ENCODE assay signal across 16 mouse cellular contexts in genomic region chr12:44515066-44515465, GRCm38 (mm10).
A peak's percentile ranks its signal among the peaks of the same experiment; 100 is the strongest.
DNase-seq lines count a peak whose midpoint lies in the region; ATAC-seq lines count a peak whose summit lies in the region.
"Had no signal": no experiment of that assay in that cellular context is flagged by ENCODE, and none has a peak within 500 bp of the region (broad histone marks: within the 10 kb centered on the region; RNA-seq: fewer than 3 reads in every experiment).

No protein-coding gene starts in this region.

- WGBS in forebrain, embryonic 15.5 days = 45% methylated on average over 4 of the region's 4 CpGs
- 84% methylated on average over 4 of the region's 4 CpGs for WGBS in forebrain, embryonic 10.5 days
- 34% methylated on average over 4 of the region's 4 CpGs for WGBS in hindbrain, embryonic 16.5 days

- no peak overlapping the region for H3K4me3 ChIP-seq in forebrain, embryonic 15.5 days
- no peak overlapping the region for H3K4me3 ChIP-seq in forebrain, embryonic 10.5 days
- H3K4me3 ChIP-seq in hindbrain, embryonic 16.5 days (ENCODE audit: low read length) = no peak overlapping the region
- H3K4me3 ChIP-seq: gastrocnemius, adult 2 months; heart, embryonic 10.5 days; left cerebral cortex, adult 2 months; lung, embryonic 15.5 days; myocyte had no signal

- no peak overlapping the region for H3K9ac ChIP-seq in forebrain, embryonic 15.5 days (replicated peaks)
- no peak overlapping the region for H3K9ac ChIP-seq in hindbrain, embryonic 16.5 days (ENCODE audit: low read depth, low read length)
- H3K9ac ChIP-seq: lung, embryonic 15.5 days had no signal

- H3K27ac ChIP-seq in forebrain, embryonic 15.5 days (replicated peaks) = no peak overlapping the region
- no peak overlapping the region for H3K27ac ChIP-seq in forebrain, embryonic 10.5 days
- H3K27ac ChIP-seq in hindbrain, embryonic 16.5 days (ENCODE audit: low read depth, low read length) = no peak overlapping the region
- H3K27ac ChIP-seq: gastrocnemius, adult 2 months; heart, embryonic 10.5 days; left cerebral cortex, adult 2 months; lung, embryonic 15.5 days had no signal

- no peaks in the 10 kb centered on the region for H3K27me3 ChIP-seq in forebrain, embryonic 15.5 days
- peaks cover 54% of the 10 kb centered on the region for H3K27me3 ChIP-seq in forebrain, embryonic 10.5 days (ENCODE audit: poor library complexity, severe bottlenecking)
- no peaks in the 10 kb centered on the region for H3K27me3 ChIP-seq in hindbrain, embryonic 16.5 days (replicated peaks; ENCODE audit: control insufficient read depth, insufficient read depth, low read length)
- H3K27me3 ChIP-seq: lung, embryonic 15.5 days had no signal

- no peak for DNase-seq in forebrain, embryonic 10.5 days (ENCODE audit: extremely low spot score, low spot score)
- peak; percentile 33 to 42 for DNase-seq in right cerebral cortex, postnatal 10 days (ENCODE audit: low spot score in 2 of 2)
- DNase-seq in right cerebral cortex, adult 18-20 months = no peak
- DNase-seq in telencephalon, adult 2 months (ENCODE audit: low read depth, low spot score) = peak; percentile 33
- DNase-seq in adipocyte (ENCODE audit: low spot score) = no peak
- no peak for DNase-seq in kidney, postnatal 10 days
- DNase-seq: adrenal gland, postnatal 14 days; gastrocnemius, adult 2 months; kidney, adult 9 months; thymus, adult 2 months had no signal

- H3K4me1 ChIP-seq in forebrain, embryonic 15.5 days = peaks cover 12% of the 10 kb centered on the region
- peaks cover 12% of the 10 kb centered on the region for H3K4me1 ChIP-seq in forebrain, embryonic 10.5 days
- H3K4me1 ChIP-seq in hindbrain, embryonic 16.5 days (ENCODE audit: control insufficient read depth, insufficient read depth, low read depth, low read length) = peaks cover 4% of the 10 kb centered on the region; the same call in 1 of the 2 replicates
- H3K4me1 ChIP-seq: heart, embryonic 10.5 days; lung, embryonic 15.5 days had no signal

- H3K36me3 ChIP-seq in forebrain, embryonic 15.5 days = no peaks in the 10 kb centered on the region
- no peaks in the 10 kb centered on the region for H3K36me3 ChIP-seq in forebrain, embryonic 10.5 days (replicated peaks)
- H3K36me3 ChIP-seq in hindbrain, embryonic 16.5 days (ENCODE audit: control insufficient read depth, insufficient read depth, low read length) = no peaks in the 10 kb centered on the region
- H3K36me3 ChIP-seq: heart, embryonic 10.5 days; lung, embryonic 15.5 days had no signal

- peak; percentile 74 for ATAC-seq in forebrain, embryonic 15.5 days (replicated peaks)
- ATAC-seq in hindbrain, embryonic 16.5 days = peak; percentile 90

- no peak overlapping the region for H3K4me2 ChIP-seq in forebrain, embryonic 15.5 days (replicated peaks)
- no peak overlapping the region for H3K4me2 ChIP-seq in hindbrain, embryonic 16.5 days (ENCODE audit: low read length)
- H3K4me2 ChIP-seq: lung, embryonic 15.5 days had no signal

- H3K9me3 ChIP-seq in forebrain, embryonic 15.5 days = no peaks in the 10 kb centered on the region
- H3K9me3 ChIP-seq in forebrain, embryonic 10.5 days = no peaks in the 10 kb centered on the region
- no peaks in the 10 kb centered on the region for H3K9me3 ChIP-seq in hindbrain, embryonic 16.5 days (ENCODE audit: control insufficient read depth, low read length)
- H3K9me3 ChIP-seq: heart, embryonic 10.5 days; lung, embryonic 15.5 days had no signal

Comparison
In these comparisons a context has a peak if more than half of its experiments do, and no peak if none do; other contexts are left out.
1. DNase-seq: peak in right cerebral cortex, postnatal 10 days (2 of 2) and telencephalon, adult 2 months (single experiment); none in forebrain, embryonic 10.5 days (single experiment), right cerebral cortex, adult 18-20 months (single experiment), adipocyte (single experiment) and kidney, postnatal 10 days (single experiment).